Mouse (Mus musculus) neural tube, embryonic 12.5 days (tissue): ENCODE measurements around the gene Serpinb11. TPM values are rescaled to one million over a fixed set of nuclear protein-coding genes. Genes with fewer than 3 reads are reported as not detected.

ENCODE experiments used
- ATAC-seq: fragments of 200-750 bp; cut with Nextera tagmentation; 2 replicates; pipeline ENCODE4 v1.8.0; 2017; ENCODE audit warnings: low read depth, mild to moderate bottlenecking, moderate TSS enrichment, moderate library complexity; ENCODE audit not compliant: low FRiP score
- H3K27ac ChIP-seq: fragments of 300-500 bp; sonication (generic); 2 replicates; pipeline ENCODE4 v1.5.1; 2016
- H3K27me3 ChIP-seq: fragments of 300-500 bp; sonication (generic); replicated peaks from 2 replicates; pipeline ENCODE4 v1.6.1; 2016; ENCODE audit warnings: mild to moderate bottlenecking
- H3K36me3 ChIP-seq: fragments of 300-500 bp; sonication (generic); 2 replicates; pipeline ENCODE4 v1.6.1; 2016; ENCODE audit warnings: mild to moderate bottlenecking
- H3K4me1 ChIP-seq: fragments of 300-500 bp; sonication (generic); 2 replicates; pipeline ENCODE4 v1.6.1; 2016
- H3K4me2 ChIP-seq: fragments of 300-500 bp; sonication (generic); replicated peaks from 2 replicates; pipeline ENCODE4 v1.6.1; 2016; ENCODE audit warnings: mild to moderate bottlenecking
- H3K4me3 ChIP-seq: fragments of 300-500 bp; sonication (generic); 2 replicates; pipeline ENCODE4 v1.5.1; 2016
- H3K9ac ChIP-seq: fragments of 300-500 bp; sonication (generic); 2 replicates; pipeline ENCODE4 v1.6.1; 2016; ENCODE audit warnings: mild to moderate bottlenecking
- H3K9me3 ChIP-seq: fragments of 300-500 bp; sonication (generic); 2 replicates; pipeline ENCODE4 v1.6.1; 2016; ENCODE audit warnings: mild to moderate bottlenecking
- WGBS: fragments of 180-500 bp; shearing (Covaris S2); methylation state at CpG from one replicate; pipeline ENCODE4 v1.1.7; 2016; 5-methylcytosine and 5-hydroxymethylcytosine counted together
- polyA plus RNA-seq: library from polyadenylated mRNA; unstranded; fragments of >200 nt; fragmentation: Nextera tagmentation; extraction: Ambion mirVana; gene quantifications from 2 replicates; pipeline ENCODE4 v1.2.1, GENCODE M21; 2016

The Serpinb11 gene
- polyA plus RNA-seq: not detected in 2 replicates

- no peak for ATAC-seq
- Histone ChIP-seq H3K27me3 (no peaks in the 10 kb centered on the region), H3K9me3 (no peaks in the 10 kb centered on the region), H3K27ac (no peak within 1 kb of the TSS), H3K36me3 (no peaks in the 10 kb centered on the region), H3K4me1 (no peaks in the 10 kb centered on the region), H3K4me3 (no peak within 1 kb of the TSS), H3K9ac (no peak within 1 kb of the TSS), H3K4me2 (no peak within 1 kb of the TSS)
- 89% methylated on average over 1 of the region's 1 CpGs for WGBS
Measured at GRCm38 (mm10) chr1:107360898-107361297, at the start of gene Serpinb11. TSS of gene Serpinb11 (plus strand) at chr1:107361198.

GRCm38 (mm10) chr1:107345979-107346378 is 15.0 kb upstream of the Serpinb11 start:
- no peak for ATAC-seq
- no peaks in the 10 kb centered on the region for H3K36me3 ChIP-seq
- no peak overlapping the region for H3K27ac ChIP-seq
- no peaks in the 10 kb centered on the region for H3K4me1 ChIP-seq
- no peak overlapping the region for H3K9ac ChIP-seq
- H3K4me2 ChIP-seq: no peak overlapping the region
- no peaks in the 10 kb centered on the region for H3K27me3 ChIP-seq
- no peaks in the 10 kb centered on the region for H3K9me3 ChIP-seq
- H3K4me3 ChIP-seq: no peak overlapping the region

GRCm38 (mm10) chr1:107346788-107347187 is 14.2 kb upstream of the Serpinb11 start:
- 93% methylated on average over 2 of the region's 2 CpGs for WGBS
- Histone ChIP-seq H3K4me2 (no peak overlapping the region), H3K4me3 (no peak overlapping the region), H3K4me1 (no peaks in the 10 kb centered on the region), H3K9me3 (no peaks in the 10 kb centered on the region), H3K36me3 (no peaks in the 10 kb centered on the region), H3K9ac (no peak overlapping the region), H3K27me3 (no peaks in the 10 kb centered on the region), H3K27ac (no peak overlapping the region)
- ATAC-seq: no peak

- Histone ChIP-seq H3K4me3 (no peak overlapping the region), H3K4me1 (no peaks in the 10 kb centered on the region), H3K36me3 (no peaks in the 10 kb centered on the region), H3K27ac (no peak overlapping the region), H3K4me2 (no peak overlapping the region), H3K27me3 (no peaks in the 10 kb centered on the region), H3K9me3 (no peaks in the 10 kb centered on the region), H3K9ac (no peak overlapping the region)
- WGBS: 62% methylated on average over 3 of the region's 3 CpGs
- ATAC-seq: no peak
Measured at GRCm38 (mm10) chr1:107350392-107350791, 10.6 kb upstream of the Serpinb11 start.

- Histone ChIP-seq H3K27ac (no peak overlapping the region), H3K4me3 (no peak overlapping the region), H3K36me3 (no peaks in the 10 kb centered on the region), H3K4me1 (no peaks in the 10 kb centered on the region), H3K9me3 (no peaks in the 10 kb centered on the region), H3K9ac (no peak overlapping the region), H3K27me3 (no peaks in the 10 kb centered on the region), H3K4me2 (no peak overlapping the region)
- WGBS: 90% methylated on average over 2 of the region's 2 CpGs
- no peak for ATAC-seq
Measured at GRCm38 (mm10) chr1:107351115-107351514, 9.9 kb upstream of the Serpinb11 start.

GRCm38 (mm10) chr1:107353046-107353445 is 8.0 kb upstream of the Serpinb11 start:
- H3K4me3 ChIP-seq: no peak overlapping the region
- 45% methylated on average over 3 of the region's 3 CpGs for WGBS

GRCm38 (mm10) chr1:107365973-107366372 is 5.0 kb downstream of the Serpinb11 start:
- ATAC-seq: no peak
- Histone ChIP-seq H3K27ac (no peak overlapping the region), H3K27me3 (no peaks in the 10 kb centered on the region), H3K4me2 (no peak overlapping the region), H3K4me3 (no peak overlapping the region), H3K9me3 (no peaks in the 10 kb centered on the region), H3K36me3 (no peaks in the 10 kb centered on the region), H3K9ac (no peak overlapping the region), H3K4me1 (no peaks in the 10 kb centered on the region)
- 67% methylated on average over 7 of the region's 7 CpGs for WGBS

More at GRCm38 (mm10) chr1:107353046-107353445, 8.0 kb upstream of the Serpinb11 start:
- no peaks in the 10 kb centered on the region for H3K27me3 ChIP-seq
- no peak for ATAC-seq
- H3K9me3 ChIP-seq: no peaks in the 10 kb centered on the region
- H3K36me3 ChIP-seq: no peaks in the 10 kb centered on the region
- no peaks in the 10 kb centered on the region for H3K4me1 ChIP-seq
- no peak overlapping the region for H3K9ac ChIP-seq
- H3K4me2 ChIP-seq: no peak overlapping the region
- no peak overlapping the region for H3K27ac ChIP-seq

GRCm38 (mm10) chr1:107368944-107369343 is 7.9 kb downstream of the Serpinb11 start:
- no peaks in the 10 kb centered on the region for H3K4me1 ChIP-seq
- no peak overlapping the region for H3K4me2 ChIP-seq
- H3K9ac ChIP-seq: no peak overlapping the region
- no peaks in the 10 kb centered on the region for H3K27me3 ChIP-seq
- no peak for ATAC-seq
- H3K9me3 ChIP-seq: no peaks in the 10 kb centered on the region
- no peak overlapping the region for H3K27ac ChIP-seq
- no peak overlapping the region for H3K4me3 ChIP-seq
- WGBS: 86% methylated on average over 2 of the region's 2 CpGs
- no peaks in the 10 kb centered on the region for H3K36me3 ChIP-seq

GRCm38 (mm10) chr1:107376952-107377351 is 16.0 kb downstream of the Serpinb11 start:
- Histone ChIP-seq H3K4me1 (no peaks in the 10 kb centered on the region), H3K9ac (no peak overlapping the region), H3K9me3 (no peaks in the 10 kb centered on the region), H3K4me2 (no peak overlapping the region), H3K27me3 (no peaks in the 10 kb centered on the region), H3K27ac (no peak overlapping the region), H3K4me3 (no peak overlapping the region), H3K36me3 (no peaks in the 10 kb centered on the region)
- WGBS: 80% methylated on average over 4 of the region's 4 CpGs
- no peak for ATAC-seq

- Histone ChIP-seq H3K27ac (no peak overlapping the region), H3K27me3 (no peaks in the 10 kb centered on the region), H3K36me3 (no peaks in the 10 kb centered on the region), H3K4me3 (no peak overlapping the region), H3K4me2 (no peak overlapping the region), H3K4me1 (no peaks in the 10 kb centered on the region), H3K9me3 (no peaks in the 10 kb centered on the region), H3K9ac (no peak overlapping the region)
- no peak for ATAC-seq
Measured at GRCm38 (mm10) chr1:107378368-107378767, 17.4 kb downstream of the Serpinb11 start.

GRCm38 (mm10) chr1:107381491-107381890 is 20.5 kb downstream of the Serpinb11 start:
- H3K36me3 ChIP-seq: no peaks in the 10 kb centered on the region
- ATAC-seq: no peak

GRCm38 (mm10) chr1:107382404-107382803 is 21.4 kb downstream of the Serpinb11 start:
- no peak for ATAC-seq
- H3K9ac ChIP-seq: no peak overlapping the region
- no peak overlapping the region for H3K4me2 ChIP-seq
- H3K36me3 ChIP-seq: no peaks in the 10 kb centered on the region
- no peak overlapping the region for H3K4me3 ChIP-seq
- no peak overlapping the region for H3K27ac ChIP-seq
- no peaks in the 10 kb centered on the region for H3K4me1 ChIP-seq
- no peaks in the 10 kb centered on the region for H3K27me3 ChIP-seq
- no peaks in the 10 kb centered on the region for H3K9me3 ChIP-seq
- WGBS: 95% methylated on average over 1 of the region's 1 CpGs

More at GRCm38 (mm10) chr1:107381491-107381890, 20.5 kb downstream of the Serpinb11 start:
- no peak overlapping the region for H3K9ac ChIP-seq
- H3K9me3 ChIP-seq: no peaks in the 10 kb centered on the region
- H3K27me3 ChIP-seq: no peaks in the 10 kb centered on the region
- H3K4me3 ChIP-seq: no peak overlapping the region
- H3K4me1 ChIP-seq: no peaks in the 10 kb centered on the region
- no peak overlapping the region for H3K27ac ChIP-seq
- no peak overlapping the region for H3K4me2 ChIP-seq

GRCm38 (mm10) chr1:107384532-107384931 is 23.5 kb downstream of the Serpinb11 start:
- H3K4me3 ChIP-seq: no peak overlapping the region
- H3K36me3 ChIP-seq: no peaks in the 10 kb centered on the region
- H3K9ac ChIP-seq: no peak overlapping the region
- ATAC-seq: no peak
- H3K27me3 ChIP-seq: no peaks in the 10 kb centered on the region
- H3K27ac ChIP-seq: no peak overlapping the region
- no peaks in the 10 kb centered on the region for H3K9me3 ChIP-seq
- no peak overlapping the region for H3K4me2 ChIP-seq
- 96% methylated on average over 9 of the region's 9 CpGs for WGBS
- no peaks in the 10 kb centered on the region for H3K4me1 ChIP-seq
